Mouse (Mus musculus) neural tube, embryonic 11.5 days (tissue): ENCODE measurements around the gene Tspan6. TPM values are rescaled to one million over a fixed set of nuclear protein-coding genes. Genes with fewer than 3 reads are reported as not detected.

Experiments
- ATAC-seq: fragments of 200-750 bp; cut with Nextera tagmentation; 2 replicates; pipeline ENCODE4 v1.8.0; 2017; ENCODE audit warnings: moderate number of reproducible peaks, mild to moderate bottlenecking, moderate TSS enrichment, moderate library complexity; ENCODE audit not compliant: insufficient read depth, low FRiP score, low TSS enrichment
- DNase-seq: peaks from one replicate; pipeline ENCODE4 v3.0.0-alpha.2; 2015; ENCODE audit warnings: low spot score
- H3K27ac ChIP-seq: fragments of 300-500 bp; sonication (generic); 2 replicates; pipeline ENCODE4 v1.5.1; 2014; ENCODE audit warnings: low read depth, mild to moderate bottlenecking, low read length
- H3K27me3 ChIP-seq: fragments of 300-500 bp; sonication (generic); 2 replicates; pipeline ENCODE4 v1.6.1; 2014; ENCODE audit warnings: mild to moderate bottlenecking, low read length, mixed read lengths; ENCODE audit not compliant: control insufficient read depth, insufficient read depth
- H3K36me3 ChIP-seq: fragments of 300-500 bp; sonication (generic); 2 replicates; pipeline ENCODE4 v1.6.1; 2014; ENCODE audit warnings: mild to moderate bottlenecking, low read length, moderate library complexity, mixed read lengths; ENCODE audit not compliant: control insufficient read depth, insufficient read depth
- H3K4me1 ChIP-seq: fragments of 300-500 bp; sonication (generic); 2 replicates; pipeline ENCODE4 v1.6.1; 2014; ENCODE audit warnings: low read length, mixed read lengths; ENCODE audit not compliant: control insufficient read depth, insufficient read depth
- H3K4me2 ChIP-seq: fragments of 300-500 bp; sonication (generic); 2 replicates; pipeline ENCODE4 v1.6.1; 2014; ENCODE audit warnings: low read depth, mild to moderate bottlenecking, moderate library complexity
- H3K4me3 ChIP-seq: fragments of 300-500 bp; sonication (generic); 2 replicates; pipeline ENCODE4 v1.5.1; 2014; ENCODE audit warnings: low read depth, low read length
- H3K9ac ChIP-seq: fragments of 300-500 bp; sonication (generic); 2 replicates; pipeline ENCODE4 v1.6.1; 2014; ENCODE audit warnings: mild to moderate bottlenecking, low read length
- H3K9me3 ChIP-seq: fragments of 300-500 bp; sonication (generic); 2 replicates; pipeline ENCODE4 v1.6.1; 2016; ENCODE audit warnings: low read length; ENCODE audit not compliant: control insufficient read depth
- WGBS: fragments of 180-500 bp; shearing (Covaris S2); extraction: QIAGEN DNeasy Blood & Tissue Kit; methylation state at CpG from one replicate; pipeline ENCODE4 v1.1.7; 2014; 5-methylcytosine and 5-hydroxymethylcytosine counted together
- polyA plus RNA-seq: library from polyadenylated mRNA; unstranded; fragments of >200 nt; fragmentation: Nextera tagmentation; extraction: Ambion mirVana; gene quantifications from 2 replicates; pipeline ENCODE4 v1.2.1, GENCODE M21; 2014

Gene Tspan6
- polyA plus RNA-seq, 1 experiment from 2014 or later, result 212 TPM

DNA sequence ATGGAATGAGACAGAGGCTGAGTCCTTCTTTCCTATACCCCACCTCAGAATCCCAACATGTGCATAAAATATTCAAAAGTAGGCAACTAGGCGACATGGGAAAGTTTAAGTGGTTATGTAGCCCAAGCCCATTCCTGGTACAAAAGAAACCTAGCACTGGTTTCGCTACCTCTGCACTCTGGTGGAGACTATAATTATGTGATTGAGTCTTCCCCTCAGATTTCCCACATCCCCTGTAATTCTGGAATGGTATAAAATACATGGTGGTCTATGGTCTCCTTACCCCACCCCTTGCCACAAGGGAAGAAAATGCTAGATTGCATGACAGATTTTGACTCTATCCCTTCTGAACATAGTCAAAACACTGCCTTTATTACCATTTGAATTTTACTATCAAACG, 14.8 kb upstream of the Tspan6 start:
- ATAC-seq, result no peak
- no peak overlapping the region for H3K4me2 ChIP-seq
- 84% methylated on average over 3 of the region's 3 CpGs for WGBS
- H3K9me3 ChIP-seq, result no peaks in the 10 kb centered on the region
- no peak overlapping the region for H3K9ac ChIP-seq
- no peaks in the 10 kb centered on the region for H3K4me1 ChIP-seq
- no peak for DNase-seq
- H3K4me3 ChIP-seq, result no peak overlapping the region
- no peaks in the 10 kb centered on the region for H3K27me3 ChIP-seq
- no peaks in the 10 kb centered on the region for H3K36me3 ChIP-seq
- H3K27ac ChIP-seq, result no peak overlapping the region

GRCm38 (mm10) chrX:133911397-133912103, 13.3 kb upstream of the Tspan6 start:
- no peak overlapping the region for H3K9ac ChIP-seq
- H3K27ac ChIP-seq, result no peak overlapping the region
- H3K4me3 ChIP-seq, result no peak overlapping the region
- H3K4me1 ChIP-seq, result no peaks in the 10 kb centered on the region
- H3K9me3 ChIP-seq, result no peaks in the 10 kb centered on the region
- WGBS, result 54% methylated on average over 10 of the region's 10 CpGs
- H3K27me3 ChIP-seq, result no peaks in the 10 kb centered on the region
- no peak overlapping the region for H3K4me2 ChIP-seq
- DNase-seq, result no peak
- no peaks in the 10 kb centered on the region for H3K36me3 ChIP-seq
- no peak for ATAC-seq

- H3K4me2 ChIP-seq, result no peak within 1 kb of the TSS
- H3K27me3 ChIP-seq, result no peaks in the 10 kb centered on the region
- no peaks in the 10 kb centered on the region for H3K4me1 ChIP-seq
- no peak within 1 kb of the TSS for H3K27ac ChIP-seq
- WGBS, result 37% methylated on average over 3 of the region's 3 CpGs
- H3K4me3 ChIP-seq, result no peak within 1 kb of the TSS
- ATAC-seq (no peak), DNase-seq (no peak)
- no peaks in the 10 kb centered on the region for H3K36me3 ChIP-seq
- no peak within 1 kb of the TSS for H3K9ac ChIP-seq
- H3K9me3 ChIP-seq, result no peaks in the 10 kb centered on the region
Measured at GRCm38 (mm10) chrX:133908261-133908660, 10.0 kb upstream of the Tspan6 start, which contains the start of gene Srpx2. Gene Srpx2, plus strand, starts transcription at chrX:133908426.

- 90% methylated on average over 5 of the region's 5 CpGs for WGBS
- H3K27me3 ChIP-seq, result no peaks in the 10 kb centered on the region
- H3K9me3 ChIP-seq, result no peaks in the 10 kb centered on the region
- no peak overlapping the region for H3K4me3 ChIP-seq
- no peak for ATAC-seq
- no peak overlapping the region for H3K27ac ChIP-seq
- H3K36me3 ChIP-seq, result no peaks in the 10 kb centered on the region
- no peak overlapping the region for H3K4me2 ChIP-seq
- DNase-seq, result no peak
- H3K9ac ChIP-seq, result no peak overlapping the region
- no peaks in the 10 kb centered on the region for H3K4me1 ChIP-seq
Measured at GRCm38 (mm10) chrX:133888111-133888510, 10.1 kb downstream of the Tspan6 start.

GRCm38 (mm10) chrX:133887308-133887707, 10.9 kb downstream of the Tspan6 start:
- H3K4me1 ChIP-seq, result no peaks in the 10 kb centered on the region
- H3K27ac ChIP-seq, result no peak overlapping the region
- no peak for ATAC-seq
- no peaks in the 10 kb centered on the region for H3K36me3 ChIP-seq
- no peak overlapping the region for H3K4me2 ChIP-seq
- 90% methylated on average over 3 of the region's 3 CpGs for WGBS
- H3K27me3 ChIP-seq, result no peaks in the 10 kb centered on the region
- H3K9ac ChIP-seq, result no peak overlapping the region
- no peak overlapping the region for H3K4me3 ChIP-seq
- H3K9me3 ChIP-seq, result no peaks in the 10 kb centered on the region
- no peak for DNase-seq

DNA sequence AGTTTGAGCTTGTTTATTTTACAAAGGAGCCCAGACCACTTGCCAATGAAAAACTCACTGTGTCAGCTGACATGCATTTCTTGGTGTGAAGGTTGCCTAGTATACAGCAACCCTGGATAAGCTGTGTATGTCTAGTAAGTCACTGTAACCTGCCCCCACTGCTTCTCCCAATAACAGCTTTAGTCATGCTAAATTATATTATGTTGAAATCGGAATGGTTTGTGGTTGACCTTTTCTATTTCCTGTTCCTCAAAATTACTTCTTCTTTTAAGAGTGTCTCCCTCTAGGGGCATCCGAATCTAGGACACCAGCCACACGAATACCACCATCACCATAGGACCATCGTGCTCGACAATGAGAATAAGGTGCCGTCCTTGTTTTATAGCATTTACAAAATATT, 28.5 kb downstream of the Tspan6 start:
- Histone ChIP-seq H3K36me3 (no peaks in the 10 kb centered on the region), H3K27ac (no peak overlapping the region), H3K27me3 (no peaks in the 10 kb centered on the region), H3K4me3 (no peak overlapping the region), H3K9ac (no peak overlapping the region), H3K4me2 (no peak overlapping the region), H3K9me3 (no peaks in the 10 kb centered on the region), H3K4me1 (no peaks in the 10 kb centered on the region)
- no peak for DNase-seq
- no peak for ATAC-seq
- WGBS, result 88% methylated on average over 6 of the region's 6 CpGs

GRCm38 (mm10) chrX:133853637-133854036, 44.6 kb downstream of the Tspan6 start:
- no peak overlapping the region for H3K9ac ChIP-seq
- H3K4me2 ChIP-seq, result no peak overlapping the region
- ATAC-seq, result no peak
- no peaks in the 10 kb centered on the region for H3K36me3 ChIP-seq
- H3K27ac ChIP-seq, result no peak overlapping the region
- H3K27me3 ChIP-seq, result no peaks in the 10 kb centered on the region
- H3K9me3 ChIP-seq, result no peaks in the 10 kb centered on the region
- no peak for DNase-seq
- no peaks in the 10 kb centered on the region for H3K4me1 ChIP-seq
- WGBS, result 91% methylated on average over 4 of the region's 4 CpGs
- H3K4me3 ChIP-seq, result no peak overlapping the region

- H3K4me1 ChIP-seq, result no peaks in the 10 kb centered on the region
- DNase-seq (no peak), ATAC-seq (no peak)
- no peaks in the 10 kb centered on the region for H3K9me3 ChIP-seq
- H3K4me2 ChIP-seq, result no peak within 1 kb of the TSS
- no peak within 1 kb of the TSS for H3K9ac ChIP-seq
- H3K36me3 ChIP-seq, result no peaks in the 10 kb centered on the region
- no peaks in the 10 kb centered on the region for H3K27me3 ChIP-seq
- no peak within 1 kb of the TSS for H3K4me3 ChIP-seq
- H3K27ac ChIP-seq, result no peak within 1 kb of the TSS
- WGBS, result 76% methylated on average over 5 of the region's 5 CpGs
Measured at GRCm38 (mm10) chrX:133850680-133851079, 47.5 kb downstream of the Tspan6 start, which contains the start of gene Tnmd. Gene Tnmd, plus strand, starts transcription at chrX:133850980.
